ENCODE assay signal across 19 mouse cellular contexts in the genomic region with DNA sequence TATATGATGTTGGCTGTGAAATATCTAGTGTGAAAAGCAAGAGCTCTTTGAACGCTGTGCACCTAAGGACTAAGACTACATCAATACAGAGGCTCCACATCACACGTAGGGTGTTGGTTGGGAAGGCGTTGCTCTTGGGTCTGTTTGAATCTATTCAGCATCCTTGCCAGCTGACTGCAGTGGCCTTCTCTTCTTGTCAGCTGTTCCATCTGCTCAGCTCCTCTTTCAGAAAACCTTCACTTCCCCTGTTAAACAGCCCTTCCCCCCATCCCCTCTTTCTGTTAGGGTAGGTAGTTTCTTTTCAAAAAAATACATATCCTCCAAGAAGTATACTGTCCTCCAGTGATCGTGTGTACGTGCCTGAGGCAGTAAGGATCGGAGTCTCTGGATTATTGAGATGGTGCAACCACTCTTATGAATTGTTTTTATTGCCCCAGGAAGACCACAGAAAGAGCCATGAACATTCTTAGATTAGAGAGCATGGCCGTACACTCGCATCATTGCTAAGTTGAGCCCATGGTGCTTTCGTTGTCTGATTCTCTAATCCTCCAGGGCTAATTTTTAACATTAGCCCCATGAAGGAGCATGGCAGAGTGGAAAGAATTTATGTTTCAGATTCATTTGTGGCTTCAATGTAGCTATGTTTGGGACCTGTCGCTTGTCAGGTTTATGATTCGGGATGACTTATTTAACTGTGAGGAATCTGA. TPM values are rescaled to one million over a fixed set of nuclear protein-coding genes. Genes with fewer than 3 reads are reported as not detected.
DNase-seq lines count a peak whose midpoint lies in the region; ATAC-seq and TF ChIP-seq lines count a peak whose summit lies in the region.
"Had no signal": no experiment of that assay in that cellular context is flagged by ENCODE, and none has a peak within 500 bp of the region (broad histone marks: within the 10 kb centered on the region; RNA-seq: fewer than 3 reads in every experiment).

No protein-coding gene starts in this region.

- H3K9me3 ChIP-seq in stomach, postnatal 0 days (ENCODE audit: control insufficient read depth, low read length): no peaks in the 10 kb centered on the region
- H3K9me3 ChIP-seq: heart, embryonic 15.5 days; hindbrain, embryonic 10.5 days; liver, embryonic 15.5 days; midbrain, embryonic 15.5 days had no signal

- no peak for TF ChIP-seq EP300 in stomach, postnatal 0 days (optimal IDR thresholded peaks at IDR 0.05)

- no peak overlapping the region for H3K4me2 ChIP-seq in myocyte (ENCODE audit: low read depth)
- no peak overlapping the region for H3K4me2 ChIP-seq in stomach, postnatal 0 days (replicated peaks; ENCODE audit: low read depth)
- H3K4me2 ChIP-seq: heart, embryonic 15.5 days; liver, embryonic 15.5 days; midbrain, embryonic 15.5 days had no signal

- H3K27me3 ChIP-seq in cerebellum, adult 2 months (ENCODE audit: control insufficient read depth, insufficient read depth, low read length): no peaks in the 10 kb centered on the region
- no peaks in the 10 kb centered on the region for H3K27me3 ChIP-seq in myocyte (ENCODE audit: control insufficient read depth, insufficient read depth, insufficient read length)
- no peaks in the 10 kb centered on the region for H3K27me3 ChIP-seq in stomach, postnatal 0 days (ENCODE audit: control insufficient read depth, insufficient read depth, low read length)
- H3K27me3 ChIP-seq: heart, embryonic 15.5 days; liver, embryonic 15.5 days; midbrain, embryonic 15.5 days had no signal

- H3K79me2 ChIP-seq in myocyte (ENCODE audit: control insufficient read depth, insufficient read depth): peaks cover 91% of the 10 kb centered on the region

- no peak overlapping the region for H3ac ChIP-seq in myocyte (ENCODE audit: control insufficient read depth, insufficient read length)

- H3K4me3 ChIP-seq in cerebellum, adult 2 months (replicated peaks; ENCODE audit: insufficient read depth, low read depth, low read length): no peak overlapping the region
- no peak overlapping the region for H3K4me3 ChIP-seq in myocyte
- H3K4me3 ChIP-seq in stomach, postnatal 0 days (ENCODE audit: low read depth, low read length): no peak overlapping the region
- H3K4me3 ChIP-seq: heart, embryonic 15.5 days; hindbrain, embryonic 10.5 days; liver, embryonic 15.5 days; midbrain, embryonic 15.5 days had no signal

- H3K27ac ChIP-seq in cerebellum, adult 2 months (ENCODE audit: insufficient read depth, low read length): 0 out of 2 replicates have a peak overlapping the region, but pooled peaks have one; percentile 11
- no peak overlapping the region for H3K27ac ChIP-seq in stomach, postnatal 0 days (replicated peaks)
- H3K27ac ChIP-seq: heart, embryonic 15.5 days; hindbrain, embryonic 10.5 days; liver, embryonic 15.5 days; midbrain, embryonic 15.5 days had no signal

- no peak for ATAC-seq in stomach, postnatal 0 days (ENCODE audit: low FRiP score, low TSS enrichment)
- ATAC-seq: forebrain, embryonic 16.5 days; intestine, postnatal 0 days; midbrain, embryonic 15.5 days had no signal

- no peak for DNase-seq in cerebellum, adult 2 months
- no peak for DNase-seq in cerebellum, postnatal 10 days
- DNase-seq in 416B (ENCODE audit: low read depth): peak; percentile 44
- peak; percentile 26 for DNase-seq in T-cell, adult 2 months (ENCODE audit: low spot score)
- DNase-seq in gastrocnemius, adult 18-20 months (ENCODE audit: low spot score): no peak
- no peak for DNase-seq in stomach, postnatal 0 days (ENCODE audit: low spot score)
- DNase-seq in kidney, adult 11 months: no peak
- DNase-seq: adrenal gland, postnatal 14 days; cerebellum, adult 9-11 months; gastrocnemius, postnatal 10 days; kidney, postnatal 25 days; lung, postnatal 4 days had no signal

- no peak for TF ChIP-seq POLR2A in cerebellum, adult 2 months (IDR thresholded peaks at IDR 0.05; ENCODE audit: borderline replicate concordance, insufficient read depth, low read length)
- TF ChIP-seq POLR2A in myocyte (IDR thresholded peaks at IDR 0.05; ENCODE audit: insufficient read length, low read depth): no peak

- H3K9ac ChIP-seq in stomach, postnatal 0 days (ENCODE audit: low read length): no peak overlapping the region
- H3K9ac ChIP-seq: heart, embryonic 15.5 days; liver, embryonic 15.5 days; midbrain, embryonic 15.5 days had no signal

- no peaks in the 10 kb centered on the region for H3K36me3 ChIP-seq in myocyte (ENCODE audit: control insufficient read depth, insufficient read depth)
- H3K36me3 ChIP-seq in stomach, postnatal 0 days (ENCODE audit: control insufficient read depth, insufficient read depth, low read length): no peaks in the 10 kb centered on the region
- H3K36me3 ChIP-seq: heart, embryonic 15.5 days; hindbrain, embryonic 10.5 days; midbrain, embryonic 15.5 days had no signal

- 70% methylated on average over 11 of the region's 11 CpGs for WGBS in cerebellum, adult 2 months
- 76% methylated on average over 11 of the region's 11 CpGs for WGBS in stomach, postnatal 0 days

- TF ChIP-seq CTCF in cerebellum, adult 2 months (IDR thresholded peaks at IDR 0.05; ENCODE audit: borderline replicate concordance, insufficient read depth, low read depth, low read length): no peak
- TF ChIP-seq CTCF in stomach, postnatal 0 days (IDR thresholded peaks at IDR 0.05; ENCODE audit: low read depth): no peak

- peaks cover 23% of the 10 kb centered on the region for H3K4me1 ChIP-seq in cerebellum, adult 2 months (ENCODE audit: control insufficient read depth, insufficient read depth, low read length)
- peaks cover 12% of the 10 kb centered on the region for H3K4me1 ChIP-seq in stomach, postnatal 0 days (replicated peaks; ENCODE audit: control insufficient read depth, insufficient read depth)

TF ChIP-seq in myocyte, 11 proteins besides CTCF, POLR2A, EP300 and RAD21:
- no peak for TF ChIP-seq E2F4 (IDR thresholded peaks at IDR 0.05; ENCODE audit: insufficient read depth)
- peak in 2 of 3 experiments; percentile 32 to 45 for TF ChIP-seq MYOD1 (IDR thresholded peaks at IDR 0.05; ENCODE audit: control insufficient read depth in 1 of 3, insufficient read length in 2 of 3, low read depth in 2 of 3)
- TF ChIP-seq POLR2AphosphoS2 (IDR thresholded peaks at IDR 0.05; ENCODE audit: insufficient read length, low read depth): no peak
- TF ChIP-seq MYOG (IDR thresholded peaks at IDR 0.05; ENCODE audit: control insufficient read depth in 1 of 3, insufficient read depth in 1 of 3, insufficient read length in 2 of 3, low read depth in 2 of 3): no peak
- no peak for TF ChIP-seq REST (IDR thresholded peaks at IDR 0.05; ENCODE audit: insufficient read depth, insufficient read length)
- no peak for TF ChIP-seq CEBPB (IDR thresholded peaks at IDR 0.05; ENCODE audit: insufficient read depth, poor library complexity, severe bottlenecking)
- TF ChIP-seq TCF3 (IDR thresholded peaks at IDR 0.05; ENCODE audit: insufficient read length, low read depth): no peak
- TF ChIP-seq USF1 (IDR thresholded peaks at IDR 0.05; ENCODE audit: low read depth): no peak
TF ChIP-seq in myocyte: peak in this region for 1.

RNA-seq across cellular contexts. Expression of a gene that starts 28.9 kb away (rescaled TPM):
- polyA plus RNA-seq in cerebellum, adult 2 months (2012; rRNA removed): 22.7 and 23.0 TPM in 2 replicates
- 7.4 TPM for polyA plus RNA-seq in myocyte (2012; fragmentation: generic; extraction: Trizol)
- total RNA-seq in gastrocnemius, adult 18-20 months (2021): 10 to 100 TPM; 25.1 to 25.6 TPM
- polyA plus RNA-seq in stomach, postnatal 0 days (2015; fragmentation: Nextera tagmentation; extraction: Ambion mirVana): 5.1 and 5.4 TPM in 2 replicates

Comparison
In these comparisons a context has a peak if more than half of its experiments do, and no peak if none do; other contexts are left out.
1. DNase-seq: peak in 416B (single experiment) and T-cell, adult 2 months (single experiment); none in cerebellum, adult 2 months (0 of 2), cerebellum, postnatal 10 days (0 of 2), gastrocnemius, adult 18-20 months (single experiment), stomach, postnatal 0 days (single experiment) and kidney, adult 11 months (single experiment).